Mouse (Mus musculus) spleen, adult 2 months (tissue): ENCODE measurements around the gene Slc2a5.

Source experiments
- CTCF ChIP-seq: fragments of 200-500 bp; IDR thresholded peaks from 2 replicates; pipeline ENCODE4 v1.5.1; 2011; ENCODE audit warnings: mild to moderate bottlenecking, inconsistent platforms; ENCODE audit not compliant: insufficient read depth, insufficient read length, insufficient replicate concordance; ENCODE audit errors: extremely low read depth
- POLR2A ChIP-seq: fragments of 200-500 bp; IDR thresholded peaks from 2 replicates; pipeline ENCODE4 v1.6.1; 2011; ENCODE audit warnings: low read depth, low read length, inconsistent platforms

DNA sequence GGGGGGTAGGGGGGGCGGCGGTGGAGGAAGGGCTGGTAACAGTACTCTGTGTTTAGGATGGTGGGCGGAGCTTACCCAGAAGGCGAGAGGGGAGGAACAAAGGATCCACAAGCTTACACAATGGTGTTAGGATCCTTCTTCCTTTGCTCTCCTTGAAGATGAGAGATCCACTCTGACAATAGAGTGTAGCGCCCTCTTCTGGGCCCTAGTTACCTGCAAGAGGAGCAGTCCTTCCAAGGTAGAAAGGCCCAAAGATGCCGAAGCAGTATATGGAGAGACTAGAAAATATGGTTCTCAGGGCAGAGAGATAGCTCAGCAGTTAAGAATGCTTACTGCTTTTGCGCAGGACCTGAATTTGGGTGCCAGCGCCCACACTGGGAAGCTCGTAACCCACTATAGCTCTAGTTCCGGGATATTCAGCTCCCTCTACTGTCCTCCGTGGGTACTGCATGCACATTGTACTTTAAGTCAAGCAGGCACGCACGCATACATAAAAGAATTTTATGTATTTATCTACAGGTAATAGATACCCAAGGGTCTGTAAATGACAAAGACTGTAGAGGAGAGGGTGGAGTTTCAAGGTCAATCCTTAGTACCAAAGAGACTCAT is 43.6 kb downstream of the Slc2a5 start:
- TF ChIP-seq CTCF (no peak), POLR2A (no peak)
